Mouse (Mus musculus): ENCODE results near the gene Hsf4. TPM values are rescaled to one million over a fixed set of nuclear protein-coding genes. Genes with fewer than 3 reads are reported as not detected.
A peak's percentile ranks its signal among the peaks of the same experiment; 100 is the strongest.

The Hsf4 gene
- polyA plus RNA-seq, 1 experiment from 2014 or later, result 0.33 TPM

GRCm38 (mm10) chr8:105270916-105271186, 1.2 kb downstream of the Hsf4 start:
- H3K4me1 ChIP-seq, result peaks cover 38% of the 10 kb centered on the region
- H3K9ac ChIP-seq, result no peak overlapping the region
- H3K9me3 ChIP-seq (replicated peaks), result no peaks in the 10 kb centered on the region
- H3K27me3 ChIP-seq, result peaks cover 94% of the 10 kb centered on the region
- peak overlapping the region; percentile 90 for H3K4me2 ChIP-seq (replicated peaks)
- WGBS, result 3% methylated on average over 11 of the region's 11 CpGs
- H3K36me3 ChIP-seq, result no peaks in the 10 kb centered on the region
- no peak overlapping the region for H3K27ac ChIP-seq (replicated peaks)
- H3K4me3 ChIP-seq (replicated peaks), result peak overlapping the region; percentile 47; the same call in 1 of the 2 replicates
- ATAC-seq (ENCODE audit: insufficient number of reproducible peaks, low FRiP score, low TSS enrichment, low read depth), result no peak

GRCm38 (mm10) chr8:105275387-105275786, 5.8 kb downstream of the Hsf4 start:
- 0 out of 2 replicates have a peak overlapping the region, but pooled peaks have one; percentile 41 for H3K4me3 ChIP-seq (replicated peaks)
- H3K9ac ChIP-seq, result no peak overlapping the region
- 4% methylated on average over 11 of the region's 11 CpGs for WGBS

GRCm38 (mm10) chr8:105275840-105276239, 6.2 kb downstream of the Hsf4 start, which contains the start of gene Nol3:
Gene Nol3, plus strand, starts transcription at chr8:105276140.
- Histone ChIP-seq H3K4me1 (peaks cover 31% of the 10 kb centered on the region), H3K9me3 (replicated peaks) (no peaks in the 10 kb centered on the region), H3K9ac (0 out of 2 replicates have a peak within 1 kb of the TSS, but pooled peaks have one; percentile 16), H3K4me3 (replicated peaks) (peak within 1 kb of the TSS; percentile 41), H3K4me2 (replicated peaks) (peak within 1 kb of the TSS; percentile 79), H3K36me3 (no peaks in the 10 kb centered on the region), H3K27me3 (peaks cover 83% of the 10 kb centered on the region), H3K27ac (replicated peaks) (no peak within 1 kb of the TSS)
- no peak for ATAC-seq (ENCODE audit: insufficient number of reproducible peaks, low FRiP score, low TSS enrichment, low read depth)
- WGBS, result 8% methylated on average over 10 of the region's 10 CpGs

More at GRCm38 (mm10) chr8:105275387-105275786, 5.8 kb downstream of the Hsf4 start:
- H3K27me3 ChIP-seq, result peaks cover 87% of the 10 kb centered on the region
- H3K4me2 ChIP-seq (replicated peaks), result peak overlapping the region; percentile 79
- H3K9me3 ChIP-seq (replicated peaks), result no peaks in the 10 kb centered on the region
- no peak overlapping the region for H3K27ac ChIP-seq (replicated peaks)
- peaks cover 35% of the 10 kb centered on the region for H3K4me1 ChIP-seq
- H3K36me3 ChIP-seq, result no peaks in the 10 kb centered on the region
- no peak for ATAC-seq (ENCODE audit: insufficient number of reproducible peaks, low FRiP score, low TSS enrichment, low read depth)

GRCm38 (mm10) chr8:105276292-105277120, 6.9 kb downstream of the Hsf4 start:
- 3% methylated on average over 30 of the region's 30 CpGs for WGBS
- peak overlapping the region; percentile 79 for H3K4me2 ChIP-seq (replicated peaks)
- 0 out of 2 replicates have a peak overlapping the region, but pooled peaks have one; percentile 16 for H3K9ac ChIP-seq
- peak; percentile 60 for ATAC-seq (ENCODE audit: insufficient number of reproducible peaks, low FRiP score, low TSS enrichment, low read depth)
- peaks cover 4% of the 10 kb centered on the region; the same call in 1 of the 2 replicates for H3K36me3 ChIP-seq
- no peaks in the 10 kb centered on the region for H3K9me3 ChIP-seq (replicated peaks)
- H3K27ac ChIP-seq (replicated peaks), result no peak overlapping the region
- peak overlapping the region; percentile 41 for H3K4me3 ChIP-seq (replicated peaks)
- peaks cover 76% of the 10 kb centered on the region for H3K27me3 ChIP-seq
- peaks cover 29% of the 10 kb centered on the region for H3K4me1 ChIP-seq

- ATAC-seq (ENCODE audit: insufficient number of reproducible peaks, low FRiP score, low TSS enrichment, low read depth), result 0 out of 2 replicates have a peak, but pooled peaks have one; percentile 52
- H3K9me3 ChIP-seq (replicated peaks), result no peaks in the 10 kb centered on the region
- peaks cover 55% of the 10 kb centered on the region for H3K27me3 ChIP-seq
- no peak overlapping the region for H3K27ac ChIP-seq (replicated peaks)
- 4% methylated on average over 28 of the region's 28 CpGs for WGBS
- H3K9ac ChIP-seq, result no peak overlapping the region
- peak overlapping the region; percentile 58 for H3K4me2 ChIP-seq (replicated peaks)
- peaks cover 32% of the 10 kb centered on the region for H3K4me1 ChIP-seq
- H3K36me3 ChIP-seq, result peaks cover 20% of the 10 kb centered on the region; the same call in 1 of the 2 replicates
- peak overlapping the region; percentile 28 for H3K4me3 ChIP-seq (replicated peaks)
Observed at GRCm38 (mm10) chr8:105278911-105279334, 9.3 kb downstream of the Hsf4 start.

- no peak overlapping the region for H3K9ac ChIP-seq
- peaks cover 39% of the 10 kb centered on the region for H3K27me3 ChIP-seq
- H3K27ac ChIP-seq (replicated peaks), result no peak overlapping the region
- H3K4me1 ChIP-seq, result peaks cover 29% of the 10 kb centered on the region
- no peaks in the 10 kb centered on the region for H3K9me3 ChIP-seq (replicated peaks)
- H3K4me2 ChIP-seq (replicated peaks), result no peak overlapping the region
- H3K36me3 ChIP-seq, result peaks cover 20% of the 10 kb centered on the region; the same call in 1 of the 2 replicates
- no peak overlapping the region for H3K4me3 ChIP-seq (replicated peaks)
- WGBS, result 49% methylated on average over 3 of the region's 3 CpGs
- no peak for ATAC-seq (ENCODE audit: insufficient number of reproducible peaks, low FRiP score, low TSS enrichment, low read depth)
Observed at GRCm38 (mm10) chr8:105280567-105280966, 11.0 kb downstream of the Hsf4 start.

GRCm38 (mm10) chr8:105281821-105282220, 12.2 kb downstream of the Hsf4 start:
- WGBS, result 85% methylated on average over 12 of the region's 12 CpGs
- Histone ChIP-seq H3K36me3 (peaks cover 20% of the 10 kb centered on the region; the same call in 1 of the 2 replicates), H3K4me3 (replicated peaks) (no peak overlapping the region), H3K4me2 (replicated peaks) (no peak overlapping the region), H3K9me3 (replicated peaks) (no peaks in the 10 kb centered on the region), H3K4me1 (peaks cover 16% of the 10 kb centered on the region), H3K27me3 (peaks cover 29% of the 10 kb centered on the region), H3K27ac (replicated peaks) (no peak overlapping the region), H3K9ac (no peak overlapping the region)
- ATAC-seq (ENCODE audit: insufficient number of reproducible peaks, low FRiP score, low TSS enrichment, low read depth), result no peak

GRCm38 (mm10) chr8:105282239-105282638, 12.6 kb downstream of the Hsf4 start:
- Histone ChIP-seq H3K36me3 (peaks cover 20% of the 10 kb centered on the region; the same call in 1 of the 2 replicates), H3K4me2 (replicated peaks) (no peak overlapping the region), H3K9me3 (replicated peaks) (no peaks in the 10 kb centered on the region), H3K27ac (replicated peaks) (no peak overlapping the region), H3K27me3 (peaks cover 24% of the 10 kb centered on the region), H3K4me3 (replicated peaks) (no peak overlapping the region), H3K9ac (no peak overlapping the region), H3K4me1 (peaks cover 15% of the 10 kb centered on the region)
- ATAC-seq (ENCODE audit: insufficient number of reproducible peaks, low FRiP score, low TSS enrichment, low read depth), result no peak
- 85% methylated on average over 4 of the region's 4 CpGs for WGBS

GRCm38 (mm10) chr8:105283074-105283473, 13.5 kb downstream of the Hsf4 start:
- Histone ChIP-seq H3K27ac (replicated peaks) (no peak overlapping the region), H3K27me3 (peaks cover 16% of the 10 kb centered on the region), H3K9ac (no peak overlapping the region), H3K36me3 (peaks cover 20% of the 10 kb centered on the region; the same call in 1 of the 2 replicates), H3K4me3 (replicated peaks) (no peak overlapping the region), H3K9me3 (replicated peaks) (no peaks in the 10 kb centered on the region), H3K4me2 (replicated peaks) (0 out of 2 replicates have a peak overlapping the region, but pooled peaks have one; percentile 6), H3K4me1 (peaks cover 16% of the 10 kb centered on the region)
- WGBS, result 25% methylated on average over 23 of the region's 23 CpGs
- ATAC-seq (ENCODE audit: insufficient number of reproducible peaks, low FRiP score, low TSS enrichment, low read depth), result peak; percentile 52; the same call in 1 of the 2 replicates

- no peak for ATAC-seq (ENCODE audit: insufficient number of reproducible peaks, low FRiP score, low TSS enrichment, low read depth)
- peaks cover 25% of the 10 kb centered on the region for H3K4me1 ChIP-seq
- H3K27ac ChIP-seq (replicated peaks), result no peak overlapping the region
- peaks cover 9% of the 10 kb centered on the region for H3K27me3 ChIP-seq
- H3K4me2 ChIP-seq (replicated peaks), result no peak overlapping the region
- no peak overlapping the region for H3K4me3 ChIP-seq (replicated peaks)
- H3K9me3 ChIP-seq (replicated peaks), result no peaks in the 10 kb centered on the region
- peaks cover 20% of the 10 kb centered on the region; the same call in 1 of the 2 replicates for H3K36me3 ChIP-seq
- 42% methylated on average over 12 of the region's 12 CpGs for WGBS
- no peak overlapping the region for H3K9ac ChIP-seq
Observed at GRCm38 (mm10) chr8:105285514-105285913, 15.9 kb downstream of the Hsf4 start.

- Histone ChIP-seq H3K4me1 (peaks cover 29% of the 10 kb centered on the region), H3K36me3 (0 out of 2 replicates have a peak, but pooled peaks cover 12% of the 10 kb centered on the region), H3K9ac (no peak overlapping the region), H3K4me3 (replicated peaks) (no peak overlapping the region), H3K27me3 (peaks cover 12% of the 10 kb centered on the region), H3K9me3 (replicated peaks) (no peaks in the 10 kb centered on the region), H3K4me2 (replicated peaks) (no peak overlapping the region), H3K27ac (replicated peaks) (no peak overlapping the region)
- no peak for ATAC-seq (ENCODE audit: insufficient number of reproducible peaks, low FRiP score, low TSS enrichment, low read depth)
- WGBS, result 82% methylated on average over 4 of the region's 4 CpGs
Observed at GRCm38 (mm10) chr8:105286907-105287306, 17.3 kb downstream of the Hsf4 start.

Measured in embryonic facial prominence, embryonic 15.5 days (tissue).